Mouse (Mus musculus): Measurements from ENCODE around the gene Cntf.

DNA sequence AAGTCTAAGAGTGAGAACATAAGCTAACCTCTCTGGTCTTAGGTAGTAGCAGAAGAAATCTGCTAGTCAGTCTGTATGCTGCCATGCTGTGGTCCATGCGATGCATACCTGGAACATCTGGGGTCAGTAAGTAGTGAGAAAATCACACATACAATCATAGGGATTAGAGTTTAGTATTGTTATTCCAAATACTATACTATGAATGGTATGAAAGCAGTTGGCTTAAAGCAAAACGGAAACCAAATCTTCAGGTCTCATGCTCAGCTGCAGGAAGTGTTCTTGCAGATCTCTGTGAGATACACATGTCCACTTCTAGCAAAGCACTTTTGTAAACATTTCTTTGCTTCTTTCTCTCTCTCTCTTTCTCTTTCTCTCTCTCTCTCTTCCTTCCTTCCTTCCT lies 40.8 kb upstream of the Cntf start:
- TF ChIP-seq CTCF (IDR thresholded peaks at IDR 0.05; ENCODE audit: borderline replicate concordance, extremely low read depth, insufficient read depth, insufficient read length): no peak
- no peak for TF ChIP-seq POLR2A (IDR thresholded peaks at IDR 0.05; ENCODE audit: borderline replicate concordance, extremely low read depth, insufficient read depth, insufficient read length, poor library complexity, severe bottlenecking)
